Mouse (Mus musculus) liver, adult 2 months (tissue): ENCODE data around the gene 1700122O11Rik.

Experiments used
- CTCF ChIP-seq: fragments of 200-500 bp; IDR thresholded peaks from 2 replicates; pipeline ENCODE4 v1.5.1; 2011; ENCODE audit warnings: low read depth, low read length, control low read depth
- POLR2A ChIP-seq: fragments of 200-500 bp; IDR thresholded peaks from 2 replicates; pipeline ENCODE4 v1.6.1; 2011; ENCODE audit warnings: low read length, control low read depth; ENCODE audit not compliant: insufficient read depth; ENCODE audit errors: extremely low read depth

DNA sequence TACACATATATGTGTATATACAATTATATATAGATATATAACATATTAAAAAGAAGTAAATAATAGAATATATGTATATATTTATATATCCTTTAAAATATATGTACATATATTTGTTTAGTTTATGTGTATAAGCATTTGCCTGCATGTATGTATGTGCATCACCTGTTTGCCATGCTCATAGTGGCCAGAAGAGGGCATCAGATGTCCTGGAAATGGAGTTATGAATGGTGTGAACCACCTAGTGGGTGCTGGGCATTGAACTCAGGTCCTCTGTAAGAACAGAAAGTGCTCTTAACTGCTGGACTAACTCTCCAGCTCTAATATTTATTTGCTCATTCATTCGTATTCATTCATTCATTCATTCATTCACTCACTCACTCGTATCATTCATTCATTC, 15.6 kb upstream of the 1700122O11Rik start:
- TF ChIP-seq CTCF (no peak), POLR2A (no peak)
